Mouse (Mus musculus): Measurements from ENCODE around the gene Clic5. TPM values are rescaled to one million over a fixed set of nuclear protein-coding genes. Genes with fewer than 3 reads are reported as not detected.

The Clic5 gene
- 1.9 and 5.5 TPM in 2 replicates for polyA plus RNA-seq (2014; fragmentation: Nextera tagmentation; extraction: Ambion mirVana)

DNA sequence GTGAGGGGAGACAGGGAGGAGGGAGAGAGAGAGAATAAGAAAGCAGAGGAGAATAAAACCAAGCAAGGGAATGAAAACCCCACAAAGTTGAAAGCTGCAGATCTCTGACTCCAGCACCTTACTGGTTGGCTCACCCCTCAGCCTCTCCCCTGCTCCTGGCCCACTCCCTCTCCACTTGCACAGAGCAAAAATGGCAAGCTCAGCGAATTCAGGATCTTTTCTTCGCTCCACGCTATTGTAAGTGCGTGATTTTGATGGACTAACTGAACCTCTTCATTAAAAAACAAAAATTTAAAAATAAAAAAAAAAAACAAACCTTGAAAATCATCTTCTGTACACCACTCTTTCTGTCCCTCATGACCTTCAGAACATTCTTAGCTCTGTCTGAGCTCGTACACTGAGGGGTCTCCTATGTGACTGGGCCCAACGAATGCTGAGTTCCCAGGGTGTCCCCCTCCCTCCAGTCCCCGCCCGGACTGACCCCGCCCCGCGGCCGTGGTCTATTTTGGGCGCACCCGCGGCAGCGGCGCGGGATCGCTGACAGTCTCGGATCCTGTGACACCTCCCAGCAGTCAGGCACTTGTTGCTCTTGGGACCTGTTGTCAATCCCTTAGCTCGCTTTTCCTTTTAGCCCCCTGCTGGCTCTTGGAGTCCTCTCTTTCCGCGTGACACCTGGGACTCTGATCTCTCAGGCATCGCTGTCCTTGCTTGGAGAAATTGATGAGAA is at the start of gene Clic5:
Gene Clic5, plus strand, starts transcription at position 543 of the 727 bp plus-strand sequence.
- 3% methylated on average over 24 of the region's 24 CpGs for WGBS
- Histone ChIP-seq H3K4me3 (ENCODE audit: low read length) (peak within 1 kb of the TSS; percentile 45), H3K27me3 (ENCODE audit: control insufficient read depth, insufficient read depth, low read length) (peaks cover 10% of the 10 kb centered on the region; the same call in 1 of the 2 replicates), H3K4me2 (replicated peaks; ENCODE audit: low read depth, low read length) (peak within 1 kb of the TSS; percentile 92), H3K4me1 (ENCODE audit: control insufficient read depth, insufficient read depth, low read length) (no peaks in the 10 kb centered on the region), H3K36me3 (ENCODE audit: control insufficient read depth, insufficient read depth, low read length) (no peaks in the 10 kb centered on the region), H3K9me3 (ENCODE audit: control insufficient read depth, low read length) (no peaks in the 10 kb centered on the region), H3K9ac (ENCODE audit: low read depth, low read length) (peak within 1 kb of the TSS; percentile 38; the same call in 1 of the 2 replicates), H3K27ac (ENCODE audit: low read depth, low read length) (no peak within 1 kb of the TSS)
- ATAC-seq (ENCODE audit: low FRiP score, low TSS enrichment): peak; percentile 77

DNA sequence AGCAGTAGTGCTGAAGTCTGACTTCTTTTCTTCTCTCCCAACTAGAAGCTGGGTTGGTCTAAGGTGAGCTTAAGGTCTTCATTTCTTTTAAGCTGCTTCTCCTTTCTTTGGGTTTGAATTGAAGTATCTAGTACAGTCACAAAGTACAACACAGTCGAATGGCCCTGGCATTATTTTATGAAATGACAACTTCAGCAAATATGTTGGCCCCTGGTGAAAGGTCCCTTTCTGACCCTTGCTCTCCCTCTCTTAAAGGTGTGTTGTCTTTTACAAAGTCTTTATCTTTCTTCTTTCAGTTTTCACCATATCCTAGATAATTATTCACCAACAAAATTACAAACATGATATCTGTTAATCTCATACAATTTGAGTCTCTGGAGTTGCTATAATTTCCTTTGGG is 42.6 kb upstream of the Clic5 start:
- no peak overlapping the region for H3K4me2 ChIP-seq (replicated peaks; ENCODE audit: low read depth, low read length)
- no peak overlapping the region for H3K27ac ChIP-seq (ENCODE audit: low read depth, low read length)
- H3K4me3 ChIP-seq (ENCODE audit: low read length): no peak overlapping the region
- 88% methylated on average over 1 of the region's 1 CpGs for whole genome bisulfite sequencing
- ATAC-seq (ENCODE audit: low FRiP score, low TSS enrichment): no peak
- no peaks in the 10 kb centered on the region for H3K4me1 ChIP-seq (ENCODE audit: control insufficient read depth, insufficient read depth, low read length)
- no peaks in the 10 kb centered on the region for H3K36me3 ChIP-seq (ENCODE audit: control insufficient read depth, insufficient read depth, low read length)
- H3K27me3 ChIP-seq (ENCODE audit: control insufficient read depth, insufficient read depth, low read length): no peaks in the 10 kb centered on the region
- H3K9me3 ChIP-seq (ENCODE audit: control insufficient read depth, low read length): no peaks in the 10 kb centered on the region
- no peak overlapping the region for H3K9ac ChIP-seq (ENCODE audit: low read depth, low read length)

DNA sequence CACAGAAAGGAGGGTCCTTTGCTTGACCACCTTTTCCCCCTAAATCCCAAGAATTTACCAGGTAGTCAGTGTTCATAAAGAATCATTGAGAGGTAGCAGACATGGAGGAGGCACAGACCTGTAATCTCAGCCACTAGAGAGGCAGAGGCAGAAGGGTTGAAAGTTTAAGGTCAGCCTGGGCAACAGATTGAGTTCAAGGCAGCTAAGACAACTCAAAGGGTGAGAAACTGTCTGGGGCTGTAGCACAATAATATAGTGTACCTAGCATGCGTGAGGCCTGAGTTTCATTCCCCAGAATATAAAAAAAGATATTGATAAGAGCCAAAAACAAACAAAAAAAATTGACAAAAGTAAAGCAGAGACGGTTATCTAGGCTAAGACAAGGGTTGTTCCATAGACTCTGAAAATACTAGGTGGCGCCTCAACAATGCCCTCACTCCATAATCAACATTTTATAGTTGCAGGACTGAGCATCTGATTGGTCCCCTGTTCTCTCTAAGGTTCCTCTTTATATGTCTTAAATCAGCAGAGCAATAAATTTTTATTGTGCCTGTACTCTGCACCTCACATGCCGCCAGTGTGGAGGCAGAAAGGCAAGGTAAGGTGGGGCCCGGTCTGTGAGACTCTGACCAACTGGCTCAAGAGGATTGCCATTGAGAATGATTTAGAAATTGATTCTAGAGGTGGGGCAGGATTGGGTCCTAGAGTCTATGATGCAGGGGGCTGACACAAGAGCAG is 40.1 kb upstream of the Clic5 start:
- Histone ChIP-seq H3K27me3 (ENCODE audit: control insufficient read depth, insufficient read depth, low read length) (no peaks in the 10 kb centered on the region), H3K9ac (ENCODE audit: low read depth, low read length) (no peak overlapping the region), H3K9me3 (ENCODE audit: control insufficient read depth, low read length) (no peaks in the 10 kb centered on the region), H3K4me3 (ENCODE audit: low read length) (no peak overlapping the region), H3K4me2 (replicated peaks; ENCODE audit: low read depth, low read length) (no peak overlapping the region), H3K36me3 (ENCODE audit: control insufficient read depth, insufficient read depth, low read length) (no peaks in the 10 kb centered on the region), H3K27ac (ENCODE audit: low read depth, low read length) (no peak overlapping the region), H3K4me1 (ENCODE audit: control insufficient read depth, insufficient read depth, low read length) (no peaks in the 10 kb centered on the region)
- WGBS: 82% methylated on average over 5 of the region's 5 CpGs
- no peak for ATAC-seq (ENCODE audit: low FRiP score, low TSS enrichment)

DNA sequence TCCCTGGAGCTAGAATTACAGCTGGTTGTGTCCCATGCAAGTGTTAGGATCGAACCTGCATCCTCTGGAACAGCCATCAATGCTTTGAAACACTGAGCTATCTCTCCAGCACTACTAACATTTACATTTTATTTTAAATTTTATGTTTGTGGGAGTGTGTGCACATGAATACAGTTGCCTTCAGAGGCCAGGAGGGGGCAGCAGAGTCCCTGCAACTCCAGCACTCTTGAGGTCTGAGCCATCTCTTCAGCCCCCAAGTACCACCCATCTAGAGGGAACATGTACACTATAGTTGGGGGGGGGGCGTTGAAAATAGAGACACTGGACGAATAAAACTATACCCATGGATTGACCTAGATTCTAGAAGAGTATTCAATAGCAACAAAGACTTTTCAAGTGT is 37.3 kb upstream of the Clic5 start:
- Histone ChIP-seq H3K4me2 (replicated peaks; ENCODE audit: low read depth, low read length) (no peak overlapping the region), H3K9me3 (ENCODE audit: control insufficient read depth, low read length) (no peaks in the 10 kb centered on the region), H3K4me1 (ENCODE audit: control insufficient read depth, insufficient read depth, low read length) (no peaks in the 10 kb centered on the region), H3K36me3 (ENCODE audit: control insufficient read depth, insufficient read depth, low read length) (no peaks in the 10 kb centered on the region), H3K9ac (ENCODE audit: low read depth, low read length) (no peak overlapping the region), H3K4me3 (ENCODE audit: low read length) (no peak overlapping the region), H3K27ac (ENCODE audit: low read depth, low read length) (no peak overlapping the region), H3K27me3 (ENCODE audit: control insufficient read depth, insufficient read depth, low read length) (no peaks in the 10 kb centered on the region)
- 75% methylated on average over 3 of the region's 3 CpGs for WGBS
- no peak for ATAC-seq (ENCODE audit: low FRiP score, low TSS enrichment)

DNA sequence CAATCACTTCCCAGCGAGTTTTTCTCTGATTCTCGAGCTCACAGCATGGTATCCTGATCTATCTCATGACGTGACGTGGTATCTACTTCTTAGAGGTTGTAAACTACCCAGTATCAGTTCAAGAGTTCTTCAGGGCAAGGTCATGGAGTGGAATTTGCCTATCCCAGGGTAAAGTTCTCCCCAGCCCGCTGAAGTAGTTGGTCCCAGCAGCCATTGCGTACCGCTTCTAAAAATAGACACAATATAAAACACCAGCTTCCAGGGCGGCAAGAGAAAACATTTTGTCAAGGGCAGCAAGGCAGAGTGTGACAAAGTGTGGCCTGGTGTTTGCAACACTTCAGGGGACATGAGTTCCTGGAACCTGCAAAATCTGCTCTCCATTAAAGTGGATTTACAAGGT is 36.5 kb upstream of the Clic5 start:
- Histone ChIP-seq H3K27ac (ENCODE audit: low read depth, low read length) (no peak overlapping the region), H3K4me3 (ENCODE audit: low read length) (no peak overlapping the region), H3K9me3 (ENCODE audit: control insufficient read depth, low read length) (no peaks in the 10 kb centered on the region), H3K9ac (ENCODE audit: low read depth, low read length) (no peak overlapping the region), H3K36me3 (ENCODE audit: control insufficient read depth, insufficient read depth, low read length) (no peaks in the 10 kb centered on the region), H3K27me3 (ENCODE audit: control insufficient read depth, insufficient read depth, low read length) (no peaks in the 10 kb centered on the region), H3K4me2 (replicated peaks; ENCODE audit: low read depth, low read length) (no peak overlapping the region), H3K4me1 (ENCODE audit: control insufficient read depth, insufficient read depth, low read length) (no peaks in the 10 kb centered on the region)
- WGBS: 72% methylated on average over 8 of the region's 8 CpGs
- no peak for ATAC-seq (ENCODE audit: low FRiP score, low TSS enrichment)

DNA sequence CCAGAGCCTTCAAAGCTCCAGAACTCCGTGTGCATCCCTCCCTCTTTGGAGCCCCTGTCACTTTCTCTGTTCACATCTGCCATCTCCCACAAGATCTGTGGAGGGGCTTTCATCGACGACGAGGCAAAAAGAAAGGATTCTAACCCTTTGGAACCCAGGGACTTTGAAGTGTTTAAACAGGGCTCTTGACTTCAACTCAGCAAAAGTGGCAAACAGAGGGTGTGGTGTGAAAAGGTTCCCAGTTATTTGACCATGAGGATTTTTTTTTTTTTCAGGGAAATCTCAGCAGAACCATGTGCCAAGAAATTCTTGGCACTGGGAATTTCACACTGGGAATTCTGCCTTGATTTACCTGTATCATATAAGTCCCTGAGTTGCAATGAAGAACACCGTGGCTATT is 34.5 kb upstream of the Clic5 start:
- Histone ChIP-seq H3K27ac (ENCODE audit: low read depth, low read length) (no peak overlapping the region), H3K36me3 (ENCODE audit: control insufficient read depth, insufficient read depth, low read length) (no peaks in the 10 kb centered on the region), H3K4me3 (ENCODE audit: low read length) (no peak overlapping the region), H3K9ac (ENCODE audit: low read depth, low read length) (no peak overlapping the region), H3K4me2 (replicated peaks; ENCODE audit: low read depth, low read length) (no peak overlapping the region), H3K27me3 (ENCODE audit: control insufficient read depth, insufficient read depth, low read length) (no peaks in the 10 kb centered on the region), H3K4me1 (ENCODE audit: control insufficient read depth, insufficient read depth, low read length) (no peaks in the 10 kb centered on the region), H3K9me3 (ENCODE audit: control insufficient read depth, low read length) (no peaks in the 10 kb centered on the region)
- no peak for ATAC-seq (ENCODE audit: low FRiP score, low TSS enrichment)
- 42% methylated on average over 5 of the region's 5 CpGs for WGBS

DNA sequence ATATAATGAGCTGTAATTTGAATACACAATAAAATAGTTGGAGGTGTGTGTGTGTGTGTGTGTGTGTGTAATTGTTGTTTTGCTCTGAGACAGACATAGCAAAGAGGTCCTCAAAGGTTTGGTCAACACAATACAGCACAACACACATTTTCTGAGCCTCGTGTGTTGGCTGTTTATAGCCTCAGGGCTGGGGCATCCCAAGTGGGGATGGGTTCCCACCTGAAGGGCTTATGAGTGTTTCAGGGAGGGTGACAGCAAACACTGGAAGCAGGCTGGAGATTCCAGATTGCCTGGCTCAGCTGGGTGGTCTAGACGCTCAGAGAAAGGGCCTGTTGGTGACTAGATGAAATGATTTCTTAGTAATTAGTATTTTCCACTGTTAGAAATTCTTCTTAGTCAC is 33.2 kb upstream of the Clic5 start:
- Histone ChIP-seq H3K4me2 (replicated peaks; ENCODE audit: low read depth, low read length) (no peak overlapping the region), H3K9me3 (ENCODE audit: control insufficient read depth, low read length) (no peaks in the 10 kb centered on the region), H3K4me3 (ENCODE audit: low read length) (no peak overlapping the region), H3K4me1 (ENCODE audit: control insufficient read depth, insufficient read depth, low read length) (no peaks in the 10 kb centered on the region), H3K27me3 (ENCODE audit: control insufficient read depth, insufficient read depth, low read length) (no peaks in the 10 kb centered on the region), H3K27ac (ENCODE audit: low read depth, low read length) (no peak overlapping the region), H3K9ac (ENCODE audit: low read depth, low read length) (no peak overlapping the region), H3K36me3 (ENCODE audit: control insufficient read depth, insufficient read depth, low read length) (no peaks in the 10 kb centered on the region)
- no peak for ATAC-seq (ENCODE audit: low FRiP score, low TSS enrichment)
- WGBS: 65% methylated on average over 2 of the region's 2 CpGs

DNA sequence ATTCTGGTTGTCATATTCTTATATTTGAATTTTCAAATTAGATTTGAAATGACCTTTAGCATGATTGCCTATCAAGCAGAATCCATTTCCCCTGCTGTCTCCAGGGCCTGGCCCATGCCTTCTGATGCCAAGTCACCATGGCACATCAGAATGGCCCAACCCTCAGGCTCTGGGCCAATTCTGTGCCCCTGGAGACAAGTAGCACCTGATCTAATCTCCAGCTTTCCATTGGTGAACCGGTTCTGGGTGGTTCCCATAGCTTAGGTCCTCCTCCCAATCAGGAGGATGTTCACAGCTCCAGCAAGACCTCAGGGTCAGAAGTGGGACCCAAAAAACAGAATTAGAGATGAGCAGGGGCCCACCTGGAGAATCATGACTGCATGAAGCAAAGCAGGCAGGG is 30.2 kb upstream of the Clic5 start:
- H3K36me3 ChIP-seq (ENCODE audit: control insufficient read depth, insufficient read depth, low read length): no peaks in the 10 kb centered on the region
- no peaks in the 10 kb centered on the region for H3K9me3 ChIP-seq (ENCODE audit: control insufficient read depth, low read length)
- no peak for ATAC-seq (ENCODE audit: low FRiP score, low TSS enrichment)
- no peak overlapping the region for H3K27ac ChIP-seq (ENCODE audit: low read depth, low read length)
- 0 out of 2 replicates have a peak, but pooled peaks cover 3% of the 10 kb centered on the region for H3K4me1 ChIP-seq (ENCODE audit: control insufficient read depth, insufficient read depth, low read length)
- 91% methylated on average over 1 of the region's 1 CpGs for WGBS
- H3K9ac ChIP-seq (ENCODE audit: low read depth, low read length): no peak overlapping the region
- no peak overlapping the region for H3K4me3 ChIP-seq (ENCODE audit: low read length)
- no peak overlapping the region for H3K4me2 ChIP-seq (replicated peaks; ENCODE audit: low read depth, low read length)
- no peaks in the 10 kb centered on the region for H3K27me3 ChIP-seq (ENCODE audit: control insufficient read depth, insufficient read depth, low read length)

DNA sequence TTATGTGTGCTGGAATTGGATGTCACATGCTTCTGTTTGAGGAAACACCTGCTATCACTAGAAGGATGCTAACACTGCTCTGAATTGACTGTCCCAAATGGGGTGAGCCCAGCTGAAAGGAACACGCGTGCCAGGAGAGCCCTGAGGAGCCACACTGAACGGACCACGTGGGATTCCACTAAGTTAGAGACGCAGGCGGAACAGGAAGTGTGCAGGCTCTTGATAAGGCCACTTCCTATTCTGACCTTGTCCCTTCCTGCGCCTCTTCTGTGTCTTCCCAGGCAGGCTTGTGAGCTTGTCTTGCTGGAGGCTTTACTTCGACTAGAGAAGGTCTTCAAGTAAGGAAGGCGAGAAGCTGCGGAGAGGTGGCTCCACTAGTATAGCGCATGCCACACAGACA is 27.9 kb upstream of the Clic5 start:
- H3K27ac ChIP-seq (ENCODE audit: low read depth, low read length): no peak overlapping the region
- ATAC-seq (ENCODE audit: low FRiP score, low TSS enrichment): no peak
- WGBS: 88% methylated on average over 11 of the region's 11 CpGs
- no peaks in the 10 kb centered on the region for H3K36me3 ChIP-seq (ENCODE audit: control insufficient read depth, insufficient read depth, low read length)
- no peak overlapping the region for H3K4me2 ChIP-seq (replicated peaks; ENCODE audit: low read depth, low read length)
- H3K4me3 ChIP-seq (ENCODE audit: low read length): no peak overlapping the region
- no peaks in the 10 kb centered on the region for H3K9me3 ChIP-seq (ENCODE audit: control insufficient read depth, low read length)
- no peaks in the 10 kb centered on the region for H3K27me3 ChIP-seq (ENCODE audit: control insufficient read depth, insufficient read depth, low read length)
- H3K9ac ChIP-seq (ENCODE audit: low read depth, low read length): no peak overlapping the region
- H3K4me1 ChIP-seq (ENCODE audit: control insufficient read depth, insufficient read depth, low read length): 0 out of 2 replicates have a peak, but pooled peaks cover 3% of the 10 kb centered on the region

Data from kidney, embryonic 14.5 days (tissue).